Mouse (Mus musculus) intestine, postnatal 0 days (tissue): ENCODE measurements around the gene Cog4. TPM values are rescaled to one million over a fixed set of nuclear protein-coding genes. Genes with fewer than 3 reads are reported as not detected.
A peak's percentile ranks its signal among the peaks of the same experiment; 100 is the strongest.
"Not testable (repeated sequence)": the region's sequence is repeated elsewhere in the genome, so short reads cannot be mapped to it uniquely, and the experiment has no call there.

Experiments
- ATAC-seq: fragments of 200-750 bp; cut with Nextera tagmentation; 2 replicates; pipeline ENCODE4 v1.8.0; 2017; ENCODE audit warnings: mild to moderate bottlenecking, moderate TSS enrichment, moderate library complexity
- H3K27ac ChIP-seq: fragments of 300-500 bp; sonication (generic); 2 replicates; pipeline ENCODE4 v1.5.1; 2014; ENCODE audit warnings: mild to moderate bottlenecking, low read depth, low read length, moderate library complexity
- H3K27me3 ChIP-seq: fragments of 300-500 bp; sonication (generic); replicated peaks from 2 replicates; pipeline ENCODE4 v1.6.1; 2014; ENCODE audit warnings: low read length, mixed read lengths; ENCODE audit not compliant: control insufficient read depth, insufficient read depth
- H3K36me3 ChIP-seq: fragments of 300-500 bp; sonication (generic); 2 replicates; pipeline ENCODE4 v1.6.1; 2014; ENCODE audit warnings: mild to moderate bottlenecking, moderate library complexity; ENCODE audit not compliant: control insufficient read depth, insufficient read depth
- H3K4me1 ChIP-seq: fragments of 300-500 bp; sonication (generic); replicated peaks from 2 replicates; pipeline ENCODE4 v1.6.1; 2014; ENCODE audit warnings: antibody characterized with exemption, low read length, mixed read lengths; ENCODE audit not compliant: control insufficient read depth, insufficient read depth
- H3K4me2 ChIP-seq: fragments of 300-500 bp; sonication (generic); replicated peaks from 2 replicates; pipeline ENCODE4 v1.6.1; 2014; ENCODE audit warnings: low read depth, mild to moderate bottlenecking, moderate library complexity
- H3K4me3 ChIP-seq: fragments of 300-500 bp; sonication (generic); 2 replicates; pipeline ENCODE4 v1.5.1; 2014; ENCODE audit warnings: low read depth, low read length
- H3K9ac ChIP-seq: fragments of 300-500 bp; sonication (generic); 2 replicates; pipeline ENCODE4 v1.6.1; 2014; ENCODE audit warnings: mild to moderate bottlenecking, low read depth, low read length
- H3K9me3 ChIP-seq: fragments of 300-500 bp; sonication (generic); 2 replicates; pipeline ENCODE4 v1.6.1; 2016; ENCODE audit warnings: mixed run types; ENCODE audit not compliant: control insufficient read depth
- CTCF ChIP-seq: sonication (generic); IDR thresholded peaks from 2 replicates; pipeline ENCODE4 v1.5.1; 2016; ENCODE audit warnings: low read depth, mild to moderate bottlenecking, control low read depth, antibody characterized with exemption, moderate library complexity
- WGBS: fragments of 180-500 bp; shearing (Covaris S2); extraction: QIAGEN DNeasy Blood & Tissue Kit; methylation state at CpG from one replicate; pipeline ENCODE4 v1.1.7; 2014; 5-methylcytosine and 5-hydroxymethylcytosine counted together
- polyA plus RNA-seq: library from polyadenylated mRNA; unstranded; fragments of >200 nt; fragmentation: Nextera tagmentation; extraction: Ambion mirVana; gene quantifications from 2 replicates; pipeline ENCODE4 v1.2.1, GENCODE M21; 2015

Cog4 gene
- polyA plus RNA-seq, 1 experiment from 2014 or later: 40.2 TPM

DNA sequence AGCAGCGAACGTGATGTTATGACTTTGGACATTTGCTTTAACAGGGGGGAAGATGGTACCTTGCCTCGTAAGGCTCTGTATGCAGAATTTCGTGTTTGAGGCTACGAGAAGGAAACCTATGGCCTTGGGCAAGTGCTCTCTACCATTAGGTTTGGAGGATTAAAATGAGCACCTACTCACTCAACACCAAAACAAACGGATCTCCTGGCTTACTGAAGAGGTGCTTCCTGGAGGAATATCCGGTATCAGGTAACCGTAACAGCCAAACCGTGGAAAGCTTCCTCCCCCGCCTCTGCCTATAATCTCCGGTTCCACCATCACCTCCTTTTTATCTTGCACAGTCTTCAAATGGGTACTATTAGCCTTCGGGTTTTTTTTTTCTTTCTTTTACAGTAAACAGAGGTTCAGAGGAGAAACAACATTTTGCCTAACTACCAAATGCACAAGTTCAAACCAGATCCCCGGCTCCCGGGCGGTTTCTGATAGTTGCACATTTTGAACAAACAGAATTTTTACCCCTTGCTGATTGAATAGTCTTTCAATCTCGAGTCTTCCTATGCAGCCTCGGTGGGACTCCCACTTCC is 487 bp upstream of the Cog4 start:
- Histone ChIP-seq H3K4me2 (peak overlapping the region; percentile 79), H3K27me3 (no peaks in the 10 kb centered on the region), H3K9me3 (no peaks in the 10 kb centered on the region), H3K36me3 (peaks cover 49% of the 10 kb centered on the region), H3K4me1 (no peaks in the 10 kb centered on the region), H3K27ac (peak overlapping the region; percentile 81), H3K9ac (peak overlapping the region; percentile 88), H3K4me3 (peak overlapping the region; percentile 87)
- TF ChIP-seq CTCF: no peak
- 2% methylated on average over 17 of the region's 17 CpGs for WGBS
- ATAC-seq: no peak

DNA sequence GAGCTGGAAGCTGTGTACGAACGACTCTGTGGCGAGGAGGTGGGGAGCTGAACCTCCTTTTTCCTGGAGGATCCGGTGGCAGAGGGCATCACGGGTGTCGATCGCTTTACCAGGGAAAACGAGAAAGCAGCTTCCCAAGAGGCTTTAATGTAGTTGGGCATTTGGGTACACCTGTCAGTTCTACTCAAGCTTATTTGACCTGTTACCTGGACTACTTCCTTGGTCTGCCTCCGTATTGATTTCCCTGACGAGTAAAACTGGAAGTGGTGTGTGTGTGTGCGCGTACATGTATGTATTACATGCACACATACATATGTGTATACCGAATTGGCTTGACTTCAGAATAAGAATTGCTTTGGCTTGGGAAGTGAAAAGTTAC is 760 bp downstream of the Cog4 start:
- Histone ChIP-seq H3K4me2 (peak overlapping the region; percentile 79), H3K27ac (peak overlapping the region; percentile 81), H3K36me3 (peaks cover 53% of the 10 kb centered on the region), H3K27me3 (no peaks in the 10 kb centered on the region), H3K4me3 (peak overlapping the region; percentile 87), H3K4me1 (no peaks in the 10 kb centered on the region), H3K9me3 (no peaks in the 10 kb centered on the region), H3K9ac (peak overlapping the region; percentile 88)
- ATAC-seq: peak; percentile 33
- TF ChIP-seq CTCF: no peak
- WGBS: 3% methylated on average over 13 of the region's 13 CpGs

DNA sequence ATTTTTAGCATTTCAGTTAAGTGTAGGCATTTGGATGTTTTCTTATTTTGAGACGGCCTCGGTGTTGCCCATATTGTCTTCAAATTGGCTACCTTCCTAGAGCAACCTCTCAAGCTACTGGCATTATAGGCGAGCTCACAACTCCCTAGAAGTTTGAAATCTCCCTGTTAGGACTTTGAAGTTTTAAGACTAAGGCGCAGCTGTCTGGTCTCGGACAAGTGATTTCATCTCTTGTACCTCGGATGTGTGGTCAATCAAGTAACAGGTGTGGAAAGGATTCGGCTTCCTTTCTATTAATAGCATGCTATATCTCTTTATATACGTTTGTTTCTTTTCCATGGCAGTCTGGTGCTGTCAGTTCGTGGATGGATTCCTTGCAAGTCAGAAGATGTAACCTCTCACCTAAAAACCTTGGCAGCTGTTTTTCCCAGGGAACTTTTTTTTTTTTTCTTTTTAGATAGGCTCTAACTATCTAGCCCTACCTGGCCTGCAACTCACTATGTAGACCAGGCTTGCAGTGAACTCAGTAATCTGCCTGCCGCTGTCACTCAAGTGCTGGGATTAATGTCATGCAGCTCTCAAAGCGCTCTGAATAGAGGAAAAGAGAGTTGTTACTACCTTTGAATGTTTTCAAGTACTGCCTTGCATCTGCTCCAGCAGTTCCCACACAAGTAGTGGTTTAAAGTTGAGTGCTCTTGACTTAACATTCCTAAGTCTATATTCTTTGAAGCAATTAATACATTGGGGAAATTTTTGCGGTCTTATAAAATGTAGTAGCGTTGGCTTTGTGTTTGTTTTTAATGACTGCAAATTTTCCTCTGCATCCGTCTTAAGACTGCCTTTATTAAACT is 1.5 kb downstream of the Cog4 start:
- TF ChIP-seq CTCF: no peak
- ATAC-seq: no peak
- peak overlapping the region; percentile 88 for H3K9ac ChIP-seq
- WGBS: 49% methylated on average over 14 of the region's 14 CpGs
- peaks cover 53% of the 10 kb centered on the region for H3K36me3 ChIP-seq
- peak overlapping the region; percentile 79 for H3K4me2 ChIP-seq
- H3K4me1 ChIP-seq: no peaks in the 10 kb centered on the region
- no peaks in the 10 kb centered on the region for H3K9me3 ChIP-seq
- peak overlapping the region; percentile 87 for H3K4me3 ChIP-seq
- H3K27ac ChIP-seq: no peak overlapping the region
- H3K27me3 ChIP-seq: no peaks in the 10 kb centered on the region

DNA sequence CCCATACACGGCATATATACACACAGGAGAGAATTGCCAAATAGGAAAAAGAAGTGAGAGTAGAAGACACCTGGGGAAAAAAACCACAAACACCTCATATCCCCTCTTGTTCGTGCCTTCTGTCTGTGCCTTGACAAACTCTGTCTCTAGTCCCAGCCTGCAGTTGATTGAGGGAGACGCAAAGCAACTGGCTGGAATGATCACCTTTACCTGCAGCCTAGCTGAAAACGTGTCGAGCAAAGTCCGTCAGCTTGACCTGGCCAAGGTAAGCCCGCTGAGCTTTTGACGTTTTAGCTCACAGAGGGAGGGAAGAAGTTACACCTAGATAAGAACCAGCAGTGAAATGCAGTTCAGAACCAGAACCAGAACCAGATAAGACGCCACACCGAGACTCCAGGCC is 4.8 kb downstream of the Cog4 start:
- H3K36me3 ChIP-seq: peaks cover 65% of the 10 kb centered on the region

DNA sequence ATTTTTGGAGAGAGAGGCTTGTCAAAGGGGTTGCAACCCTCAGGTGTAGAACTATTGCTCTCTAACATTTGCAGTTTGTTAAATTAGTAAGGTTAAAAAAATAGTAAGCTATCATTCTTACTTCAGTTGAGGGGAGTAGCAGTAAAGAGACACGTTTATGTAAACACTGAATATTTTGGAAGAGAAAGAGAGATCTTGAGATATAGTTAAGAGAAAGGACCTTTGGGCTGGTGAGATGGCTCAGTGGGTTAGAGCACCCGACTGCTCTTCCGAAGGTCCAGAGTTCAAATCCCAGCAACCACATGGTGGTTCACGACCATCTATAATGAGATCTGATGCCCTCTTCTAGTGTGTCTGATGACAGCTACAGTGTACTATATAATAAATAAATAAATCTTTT is 9.7 kb downstream of the Cog4 start:
- 87% methylated on average over 3 of the region's 4 CpGs for whole genome bisulfite sequencing
- H3K36me3 ChIP-seq: peaks cover 92% of the 10 kb centered on the region
- H3K27ac ChIP-seq, H3K27me3 ChIP-seq, ATAC-seq, H3K4me3 ChIP-seq, H3K9ac ChIP-seq, H3K9me3 ChIP-seq, H3K4me1 ChIP-seq, H3K4me2 ChIP-seq: not testable (repeated sequence)

More for the DNA sequence above, 4.8 kb downstream of the Cog4 start:
- ATAC-seq: no peak
- Histone ChIP-seq H3K4me2 (no peak overlapping the region), H3K9ac (no peak overlapping the region), H3K4me3 (no peak overlapping the region), H3K4me1 (no peaks in the 10 kb centered on the region), H3K9me3 (no peaks in the 10 kb centered on the region), H3K27ac (no peak overlapping the region; the same call in 1 of the 2 replicates), H3K27me3 (no peaks in the 10 kb centered on the region)
- no peak for TF ChIP-seq CTCF
- WGBS: 81% methylated on average over 10 of the region's 10 CpGs

DNA sequence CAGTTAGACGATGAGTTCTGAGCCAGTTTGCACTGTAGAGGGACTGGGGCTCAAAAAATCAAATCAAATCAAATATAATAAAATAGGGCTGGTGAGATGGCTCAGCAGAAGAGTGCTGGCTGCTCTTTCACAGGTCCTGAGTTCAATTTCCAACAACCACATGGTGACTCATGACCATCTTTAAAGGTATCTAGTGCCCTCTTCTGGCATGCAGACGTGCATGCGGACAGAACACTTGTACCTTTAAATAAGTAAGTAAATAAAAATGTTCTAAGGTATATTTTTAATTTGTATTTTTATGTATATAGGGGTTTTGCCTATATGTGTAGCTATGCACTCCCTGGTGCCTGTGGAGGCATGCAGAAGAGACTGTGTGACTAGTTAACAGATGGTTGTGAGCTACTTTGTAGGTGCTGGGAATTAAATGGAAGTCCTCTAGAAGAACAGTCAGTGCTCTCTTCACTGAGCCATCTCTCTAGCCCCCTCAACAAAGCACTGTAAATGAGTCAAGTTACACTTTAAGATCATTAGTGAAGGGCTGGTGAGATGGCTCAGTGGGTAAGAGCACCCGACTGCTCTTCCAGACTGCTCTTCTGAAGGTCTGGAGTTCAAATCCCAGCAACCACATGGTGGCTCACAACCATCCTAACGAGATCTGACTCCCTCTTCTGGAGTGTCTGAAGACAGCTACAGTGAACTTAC is 10.5 kb downstream of the Cog4 start:
- H3K4me1 ChIP-seq: no peaks in the 10 kb centered on the region
- TF ChIP-seq CTCF: peak; percentile 53
- no peak overlapping the region for H3K4me2 ChIP-seq
- no peak overlapping the region for H3K27ac ChIP-seq
- no peak for ATAC-seq
- H3K27me3 ChIP-seq: no peaks in the 10 kb centered on the region
- no peaks in the 10 kb centered on the region for H3K9me3 ChIP-seq
- no peak overlapping the region for H3K9ac ChIP-seq
- peaks cover 92% of the 10 kb centered on the region for H3K36me3 ChIP-seq
- 81% methylated on average over 4 of the region's 5 CpGs for WGBS
- H3K4me3 ChIP-seq: no peak overlapping the region
